Mouse (Mus musculus) liver, embryonic 14.5 days (tissue): ENCODE measurements around the gene Ctdspl2. TPM values are rescaled to one million over a fixed set of nuclear protein-coding genes. Genes with fewer than 3 reads are reported as not detected.

Experiments used
- ATAC-seq: fragments of 200-750 bp; cut with Nextera tagmentation; 2 replicates; pipeline ENCODE4 v1.8.0; 2017; ENCODE audit warnings: moderate number of reproducible peaks, mild to moderate bottlenecking, moderate library complexity; ENCODE audit not compliant: insufficient read depth
- DNase-seq, 3 experiments: peaks; one replicate each; pipeline ENCODE4 v3.0.0-alpha.2; 2012 to 2013; ENCODE audit warnings: low read depth in 3 of 3, low spot score in 3 of 3
- H3K27ac ChIP-seq: fragments of 300-500 bp; sonication (generic); 2 replicates; pipeline ENCODE4 v1.5.1; 2014; ENCODE audit warnings: moderate library complexity, mild to moderate bottlenecking, control low read depth, inconsistent platforms
- H3K27me3 ChIP-seq: fragments of 300-500 bp; sonication (generic); 2 replicates; pipeline ENCODE4 v1.6.1; 2014; ENCODE audit warnings: mild to moderate bottlenecking, low read length, moderate library complexity; ENCODE audit not compliant: control insufficient read depth, insufficient read depth
- H3K36me3 ChIP-seq: fragments of 300-500 bp; sonication (generic); replicated peaks from 2 replicates; pipeline ENCODE4 v1.6.1; 2014; ENCODE audit warnings: low read depth; ENCODE audit not compliant: control insufficient read depth, insufficient read depth
- H3K4me1 ChIP-seq, 2 experiments: fragments of 200-500 bp in 1 of 2; fragments of 300-500 bp in 1 of 2; sonication (generic) in 1 of 2; replicated peaks; 2 replicates each; pipeline ENCODE4 v1.6.1; 2012 to 2014; ENCODE audit warnings: antibody characterized with exemption in 1 of 2, inconsistent platforms in 1 of 2, low read length in 1 of 2; ENCODE audit not compliant: control insufficient read depth in 2 of 2, insufficient read depth in 2 of 2
- H3K4me2 ChIP-seq: fragments of 300-500 bp; sonication (generic); 2 replicates; pipeline ENCODE4 v1.6.1; 2014; ENCODE audit warnings: low read depth, mild to moderate bottlenecking, control low read depth, moderate library complexity
- H3K4me3 ChIP-seq, 2 experiments: fragments of 200-500 bp in 1 of 2; fragments of 300-500 bp in 1 of 2; sonication (generic) in 1 of 2; 2 replicates each; pipeline ENCODE4 v1.5.1; 2012 to 2014; ENCODE audit warnings: low read depth in 2 of 2, low read length in 2 of 2, mild to moderate bottlenecking in 2 of 2, control low read depth in 1 of 2, inconsistent platforms in 1 of 2, moderate library complexity in 1 of 2; ENCODE audit not compliant: insufficient read depth in 1 of 2
- H3K9ac ChIP-seq: fragments of 300-500 bp; sonication (generic); replicated peaks from 2 replicates; pipeline ENCODE4 v1.6.1; 2014; ENCODE audit warnings: mild to moderate bottlenecking, control low read depth, moderate library complexity
- H3K9me3 ChIP-seq: fragments of 300-500 bp; sonication (generic); 2 replicates; pipeline ENCODE4 v1.6.1; 2016; ENCODE audit warnings: low read length, mixed read lengths; ENCODE audit not compliant: control insufficient read depth
- CTCF ChIP-seq: IDR thresholded peaks from 2 replicates; pipeline ENCODE4 v1.5.1; 2016; ENCODE audit warnings: antibody characterized with exemption, low read depth, control low read depth
- EP300 ChIP-seq: IDR thresholded peaks from 2 replicates; pipeline ENCODE4 v1.6.1; 2016; ENCODE audit warnings: antibody characterized with exemption, low read depth
- WGBS: fragments of 180-500 bp; shearing (Covaris S2); extraction: QIAGEN DNeasy Blood & Tissue Kit; methylation state at CpG from one replicate; pipeline ENCODE4 v1.1.7; 2014; ENCODE audit not compliant: insufficient replicate concordance; 5-methylcytosine and 5-hydroxymethylcytosine counted together
- microRNA-seq: library from miRNA; unstranded; fragments of <30 nt; microRNA quantifications from one replicate; pipeline ENCODE4, GENCODE M21; 2016
- polyA plus RNA-seq, 2 experiments: library from polyadenylated mRNA; depleted of rRNA in 1 of 2; stranded (reverse) in 1 of 2; unstranded in 1 of 2; fragments of >200 nt; fragmentation: Nextera tagmentation in 1 of 2; extraction: Ambion mirVana in 1 of 2; gene quantifications; 2 replicates each; pipeline versions ENCODE4 v1.2.1 to v1.2.3; 2012 to 2014

Gene Ctdspl2
- polyA plus RNA-seq, 2 experiments, result 7.2 to 16.8 TPM

GRCm38 (mm10) chr2:122028756-122029700 lies 73.2 kb downstream of the Ctdspl2 start:
- TF ChIP-seq EP300, result no peak
- TF ChIP-seq CTCF, result no peak; the same call in 1 of the 2 replicates
- H3K4me3 ChIP-seq, result peak overlapping the region; percentile 90 to 99
- H3K9me3 ChIP-seq, result no peaks in the 10 kb centered on the region
- H3K36me3 ChIP-seq, result peaks cover 23% of the 10 kb centered on the region
- peak; percentile 62 for ATAC-seq
- peaks cover 5 to 13% of the 10 kb centered on the region in 2 experiments; a peak in 3 of 4 replicates for H3K4me1 ChIP-seq
- peak; percentile 42 to 57 (median 53) for DNase-seq
- peak overlapping the region; percentile 100 for H3K9ac ChIP-seq
- H3K4me2 ChIP-seq, result peak overlapping the region; percentile 84
- WGBS, result under 1% methylated on average over 71 of the region's 71 CpGs
- H3K27ac ChIP-seq, result peak overlapping the region; percentile 95
- no peaks in the 10 kb centered on the region for H3K27me3 ChIP-seq

GRCm38 (mm10) chr2:122031970-122032369 lies 76.2 kb downstream of the Ctdspl2 start:
- H3K4me2 ChIP-seq, result no peak overlapping the region
- no peaks in the 10 kb centered on the region for H3K9me3 ChIP-seq
- no peaks in the 10 kb centered on the region for H3K27me3 ChIP-seq
- no peak for TF ChIP-seq EP300
- peaks cover 26% of the 10 kb centered on the region for H3K36me3 ChIP-seq
- no peak for DNase-seq
- H3K4me1 ChIP-seq, result peaks cover 24 to 29% of the 10 kb centered on the region in 2 experiments
- 61% methylated on average over 5 of the region's 6 CpGs for whole genome bisulfite sequencing
- ATAC-seq, result no peak
- H3K27ac ChIP-seq, result no peak overlapping the region
- no peak overlapping the region for H3K9ac ChIP-seq
- H3K4me3 ChIP-seq, result no peak overlapping the region

DNA sequence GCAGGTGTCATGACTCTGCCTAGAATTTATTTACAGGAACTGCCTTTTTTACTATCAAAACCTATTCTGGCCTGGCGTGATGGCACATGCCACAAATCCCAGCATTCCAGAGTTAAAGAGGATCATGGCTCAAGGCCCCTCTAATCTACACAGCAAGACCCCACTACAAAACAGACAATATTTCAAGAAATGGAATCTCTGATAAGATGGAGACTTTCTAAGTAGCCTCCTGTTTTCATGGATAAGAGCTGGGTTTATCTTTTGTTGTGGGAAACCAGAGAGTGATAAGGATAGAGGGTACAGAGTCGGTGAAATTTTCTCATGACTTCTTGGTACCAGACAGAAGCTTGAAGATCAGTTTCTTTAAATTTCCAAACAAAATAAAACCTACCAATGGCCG lies 80.3 kb downstream of the Ctdspl2 start:
- H3K4me3 ChIP-seq, result 0 out of 4 replicates have a peak overlapping the region, but pooled peaks of 1 of the 2 experiments have one; percentile 4
- DNase-seq (peak; percentile 43 to 57 (median 53)), ATAC-seq (peak; percentile 82)
- WGBS, result 20% methylated on average over 3 of the region's 3 CpGs
- no peak for TF ChIP-seq CTCF
- peak; percentile 72 for TF ChIP-seq EP300
- peak overlapping the region; percentile 31 for H3K9ac ChIP-seq
- H3K4me2 ChIP-seq, result peak overlapping the region; percentile 57
- H3K27me3 ChIP-seq, result no peaks in the 10 kb centered on the region
- peaks cover 38% of the 10 kb centered on the region for H3K36me3 ChIP-seq
- H3K27ac ChIP-seq, result peak overlapping the region; percentile 14; the same call in 1 of the 2 replicates
- peaks cover 19 to 21% of the 10 kb centered on the region in 2 experiments for H3K4me1 ChIP-seq
- H3K9me3 ChIP-seq, result no peaks in the 10 kb centered on the region

DNA sequence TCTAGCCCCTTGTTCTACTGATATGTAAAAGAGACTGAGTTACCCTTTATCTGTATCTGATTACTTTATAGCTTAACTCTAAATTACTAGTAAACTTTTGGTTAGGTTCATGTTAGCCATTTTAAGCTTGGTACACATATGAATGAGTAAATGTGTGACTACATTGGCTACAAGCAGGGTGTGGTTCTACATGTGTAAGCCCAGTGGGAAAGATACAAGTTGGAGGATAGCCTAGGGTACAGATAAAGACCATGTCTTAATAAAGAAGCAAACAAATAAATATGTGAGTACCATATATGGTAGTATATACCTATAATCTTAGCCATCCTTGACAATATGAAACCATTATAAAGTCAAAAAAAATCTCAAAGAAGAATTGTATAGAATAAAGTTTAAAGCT lies 88.1 kb downstream of the Ctdspl2 start:
- no peak overlapping the region for H3K9ac ChIP-seq
- TF ChIP-seq EP300, result no peak
- peaks cover 57% of the 10 kb centered on the region for H3K36me3 ChIP-seq
- no peak overlapping the region for H3K4me3 ChIP-seq
- DNase-seq (no peak), ATAC-seq (no peak)
- no peak overlapping the region for H3K4me2 ChIP-seq
- peaks cover 0 to 3% of the 10 kb centered on the region in 2 experiments; a peak in 1 of 4 replicates for H3K4me1 ChIP-seq
- no peak overlapping the region for H3K27ac ChIP-seq
- no peaks in the 10 kb centered on the region for H3K27me3 ChIP-seq
- H3K9me3 ChIP-seq, result no peaks in the 10 kb centered on the region

DNA sequence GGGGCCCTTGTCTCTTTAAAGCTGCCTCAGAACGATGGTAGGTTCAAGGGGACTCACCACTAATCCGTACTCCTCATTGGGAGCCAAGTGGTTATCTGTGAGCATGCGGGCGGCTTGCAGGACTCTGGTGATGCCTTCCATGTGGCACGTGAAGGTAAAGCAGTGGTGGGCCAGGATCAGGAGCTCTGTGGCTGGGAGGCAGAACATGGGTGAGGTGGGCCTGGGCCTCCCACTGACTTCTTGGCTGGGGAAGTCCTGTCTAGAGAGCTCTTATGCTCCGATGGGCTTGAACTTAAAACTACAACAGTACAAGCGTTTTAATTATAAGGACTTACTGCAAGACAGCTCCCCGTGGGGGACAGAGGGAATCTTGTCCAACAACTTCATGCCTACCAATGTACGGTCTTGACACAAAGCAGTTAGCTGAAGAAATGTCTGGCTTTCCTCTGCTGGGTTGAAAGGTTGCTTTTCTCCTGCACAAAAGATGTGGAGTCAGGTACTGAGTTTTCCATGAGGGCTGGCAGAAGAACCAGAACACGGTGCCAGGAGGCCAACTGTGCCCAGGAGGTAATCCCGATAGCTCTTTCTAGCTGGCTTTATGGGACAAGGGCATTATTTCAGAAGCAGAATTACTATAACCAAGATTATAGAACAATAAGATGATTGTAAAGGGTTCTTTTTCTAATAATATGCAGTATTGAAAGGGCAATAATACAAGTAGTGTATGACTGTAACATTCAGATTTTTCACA lies 103.7 kb downstream of the Ctdspl2 start:
- 72% methylated on average over 11 of the region's 11 CpGs for WGBS
- no peak for TF ChIP-seq CTCF
- no peak for TF ChIP-seq EP300
- no peak overlapping the region for H3K4me2 ChIP-seq
- H3K4me1 ChIP-seq, result no peaks in the 10 kb centered on the region
- no peak for ATAC-seq
- H3K27ac ChIP-seq, result no peak overlapping the region
- H3K27me3 ChIP-seq, result no peaks in the 10 kb centered on the region
- H3K9me3 ChIP-seq, result no peaks in the 10 kb centered on the region
- no peak for DNase-seq
- peaks cover 14% of the 10 kb centered on the region for H3K36me3 ChIP-seq
- H3K9ac ChIP-seq, result no peak overlapping the region
- H3K4me3 ChIP-seq, result no peak overlapping the region

Small RNA genes within 50 kb of the gene (microRNA-seq; reads per million reads assigned to microRNA genes)
- 2.5 reads per million for gene Gm47314

Other genes with a start within 250 kb of the Ctdspl2 start
- gene Frmd5, start 148.9 kb upstream of the Ctdspl2 start, polyA plus RNA-seq (2012; rRNA removed), result 0.12 and 0.30 TPM in 2 replicates
- 0.06 and 0.10 TPM in 2 replicates for gene Frmd5, start 148.9 kb upstream of the Ctdspl2 start, polyA plus RNA-seq (2014; fragmentation: Nextera tagmentation; extraction: Ambion mirVana)
- 3.0 and 3.7 TPM in 2 replicates for gene Casc4, start 89.0 kb upstream of the Ctdspl2 start, polyA plus RNA-seq (2012; rRNA removed)
- gene Casc4, start 89.0 kb upstream of the Ctdspl2 start, polyA plus RNA-seq (2014; fragmentation: Nextera tagmentation; extraction: Ambion mirVana), result 3.4 and 4.4 TPM in 2 replicates
- 0.04 and 0.08 TPM in 2 replicates for gene Mageb3, start 91 bp downstream of the Ctdspl2 start, polyA plus RNA-seq (2012; rRNA removed)
- gene Mageb3, start 91 bp downstream of the Ctdspl2 start, polyA plus RNA-seq (2014; fragmentation: Nextera tagmentation; extraction: Ambion mirVana), result 0.06 and 0.08 TPM in 2 replicates
- gene Eif3j1, start 72.5 kb downstream of the Ctdspl2 start, polyA plus RNA-seq (2012; rRNA removed), result 9.3 and 13.7 TPM in 2 replicates
- 7.2 and 8.7 TPM in 2 replicates for gene Eif3j1, start 72.5 kb downstream of the Ctdspl2 start, polyA plus RNA-seq (2014; fragmentation: Nextera tagmentation; extraction: Ambion mirVana)
- gene Spg11, start 162.4 kb downstream of the Ctdspl2 start, polyA plus RNA-seq (2012; rRNA removed), result 2.4 and 2.5 TPM in 2 replicates
- 3.4 and 3.9 TPM in 2 replicates for gene Spg11, start 162.4 kb downstream of the Ctdspl2 start, polyA plus RNA-seq (2014; fragmentation: Nextera tagmentation; extraction: Ambion mirVana)
- gene B2m, start 191.7 kb downstream of the Ctdspl2 start, polyA plus RNA-seq (2012; rRNA removed), result 156 and 227 TPM in 2 replicates
- 413 and 419 TPM in 2 replicates for gene B2m, start 191.7 kb downstream of the Ctdspl2 start, polyA plus RNA-seq (2014; fragmentation: Nextera tagmentation; extraction: Ambion mirVana)
- 0.08 TPM in 1 of 2 replicates, not detected in the other for gene Trim69, start 204.7 kb downstream of the Ctdspl2 start, polyA plus RNA-seq (2012; rRNA removed)
- gene Trim69, start 204.7 kb downstream of the Ctdspl2 start, polyA plus RNA-seq (2014; fragmentation: Nextera tagmentation; extraction: Ambion mirVana), result not detected in 2 replicates
- gene Patl2, start 230.2 kb downstream of the Ctdspl2 start, polyA plus RNA-seq (2012; rRNA removed), result 0.01 and 0.04 TPM in 2 replicates
- 0.11 TPM in 1 of 2 replicates, not detected in the other for gene Patl2, start 230.2 kb downstream of the Ctdspl2 start, polyA plus RNA-seq (2014; fragmentation: Nextera tagmentation; extraction: Ambion mirVana)
- not detected in 2 replicates for gene Terb2, start 230.3 kb downstream of the Ctdspl2 start, polyA plus RNA-seq (2012; rRNA removed)
- gene Terb2, start 230.3 kb downstream of the Ctdspl2 start, polyA plus RNA-seq (2014; fragmentation: Nextera tagmentation; extraction: Ambion mirVana), result not detected in 2 replicates